Comparison of ENCODE assay signal across 25 mouse cellular contexts in the genomic region with DNA sequence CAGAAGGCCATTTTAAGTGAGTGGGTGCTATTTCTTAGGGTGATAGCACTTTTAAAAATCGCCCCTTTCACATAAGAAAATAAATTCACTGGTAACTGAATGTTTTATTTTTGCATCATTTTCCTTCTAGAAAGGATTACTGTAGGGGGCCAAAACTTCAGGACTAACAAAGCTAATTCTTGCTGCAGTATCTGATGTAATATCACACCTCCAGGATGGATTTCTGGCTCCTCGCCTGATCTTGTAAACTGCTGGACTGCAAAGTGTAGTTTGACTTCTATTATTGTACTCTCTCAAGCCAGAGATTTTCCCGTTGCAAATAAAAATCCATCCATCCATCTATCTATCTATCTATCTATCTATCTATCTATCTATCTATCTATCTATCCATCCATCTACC.
"Had no signal": no experiment of that assay in that cellular context is flagged by ENCODE, and none has a peak within 500 bp of the region (broad histone marks: within the 10 kb centered on the region; RNA-seq: fewer than 3 reads in every experiment).

No protein-coding gene starts in this region.

- H3K36me3 ChIP-seq: heart, embryonic 10.5 days; heart, embryonic 12.5 days; hindbrain, embryonic 10.5 days; hindbrain, embryonic 12.5 days; intestine, embryonic 15.5 days; kidney, embryonic 15.5 days; limb, embryonic 13.5 days; limb, embryonic 15.5 days had no signal

- H3K4me2 ChIP-seq: heart, embryonic 12.5 days; hindbrain, embryonic 12.5 days; hindbrain, embryonic 14.5 days; intestine, embryonic 15.5 days; kidney, embryonic 15.5 days; limb, embryonic 13.5 days; limb, embryonic 15.5 days had no signal

- DNase-seq: forebrain, postnatal 0 days; gastrocnemius, postnatal 14 days; heart, adult 18-20 months; heart, postnatal 10 days; heart, postnatal 4 days; kidney, adult 11 months; kidney, adult 2 months; kidney, adult 9 months; kidney, postnatal 14 days; kidney, postnatal 4 days; left cerebral cortex, postnatal 4 days had no signal

- H3K27me3 ChIP-seq: heart, embryonic 12.5 days; hindbrain, embryonic 12.5 days; intestine, embryonic 15.5 days; kidney, embryonic 15.5 days; limb, embryonic 13.5 days; limb, embryonic 15.5 days had no signal

- H3K9ac ChIP-seq: forebrain, postnatal 0 days; heart, embryonic 12.5 days; hindbrain, embryonic 12.5 days; hindbrain, embryonic 14.5 days; intestine, embryonic 15.5 days; kidney, embryonic 15.5 days; limb, embryonic 13.5 days; limb, embryonic 15.5 days had no signal

- ATAC-seq: forebrain, postnatal 0 days; hindbrain, embryonic 16.5 days; inflammation-experienced regulatory T-cells, adult 6 months; intestine, embryonic 15.5 days had no signal

- H3K27ac ChIP-seq: heart, embryonic 10.5 days; hindbrain, embryonic 10.5 days; hindbrain, embryonic 12.5 days; hindbrain, embryonic 14.5 days; intestine, embryonic 15.5 days; kidney, embryonic 15.5 days; kidney, postnatal 0 days; layer of hippocampus, adult 2 months; left cerebral cortex, adult 2 months; limb, embryonic 15.5 days had no signal

- H3K4me1 ChIP-seq: heart, embryonic 10.5 days; heart, embryonic 12.5 days; intestine, embryonic 15.5 days; kidney, embryonic 15.5 days had no signal

- H3K9me3 ChIP-seq: heart, embryonic 10.5 days; hindbrain, embryonic 10.5 days; hindbrain, embryonic 12.5 days; intestine, embryonic 15.5 days; kidney, embryonic 15.5 days; limb, embryonic 13.5 days; limb, embryonic 15.5 days had no signal

- H3K4me3 ChIP-seq: heart, embryonic 10.5 days; heart, embryonic 12.5 days; hindbrain, embryonic 10.5 days; hindbrain, embryonic 12.5 days; intestine, embryonic 15.5 days; kidney, embryonic 15.5 days; layer of hippocampus, adult 2 months; left cerebral cortex, adult 2 months; limb, embryonic 13.5 days; limb, embryonic 15.5 days had no signal
